12 mouse cellular contexts compared by ENCODE assay signal in genomic region chr4:99653216-99653607, GRCm38 (mm10). TPM values are rescaled to one million over a fixed set of nuclear protein-coding genes. Genes with fewer than 3 reads are reported as not detected.
DNase-seq lines count a peak whose midpoint lies in the region; ATAC-seq and TF ChIP-seq lines count a peak whose summit lies in the region.
"Had no signal": no experiment of that assay in that cellular context is flagged by ENCODE, and none has a peak within 500 bp of the region (broad histone marks: within the 10 kb centered on the region; RNA-seq: fewer than 3 reads in every experiment).

No protein-coding gene starts in this region.

- TF ChIP-seq POLR2A in thymus, adult 2 months (IDR thresholded peaks at IDR 0.05; ENCODE audit: control insufficient read depth, extremely low read depth, insufficient read depth, low read length, poor library complexity), result no peak

- H3K4me2 ChIP-seq in neural tube, embryonic 15.5 days, result peak overlapping the region; percentile 1

- under 1% methylated on average over 25 of the region's 25 CpGs for WGBS in neural tube, embryonic 15.5 days
- WGBS in thymus, adult 2 months, result 10% methylated on average over 25 of the region's 25 CpGs

- no peaks in the 10 kb centered on the region for H3K9me3 ChIP-seq in neural tube, embryonic 15.5 days (replicated peaks)
- H3K9me3 ChIP-seq: embryonic facial prominence, embryonic 15.5 days had no signal

- H3K27me3 ChIP-seq in neural tube, embryonic 15.5 days (replicated peaks), result peaks cover 79% of the 10 kb centered on the region
- H3K27me3 ChIP-seq in thymus, adult 2 months (ENCODE audit: control insufficient read depth, insufficient read depth, low read length), result peaks cover 50% of the 10 kb centered on the region

- no peak overlapping the region for H3K27ac ChIP-seq in neural tube, embryonic 15.5 days (replicated peaks)
- H3K27ac ChIP-seq in thymus, adult 2 months (ENCODE audit: control insufficient read depth, insufficient read depth, low read length), result no peak overlapping the region
- H3K27ac ChIP-seq: embryonic facial prominence, embryonic 15.5 days; macrophage had no signal

- no peak overlapping the region for H3K9ac ChIP-seq in neural tube, embryonic 15.5 days (replicated peaks)
- H3K9ac ChIP-seq: embryonic facial prominence, embryonic 15.5 days had no signal

- no peak for ATAC-seq in neural tube, embryonic 15.5 days (ENCODE audit: low FRiP score)

- DNase-seq in cerebellum, postnatal 14 days, result peak; percentile 12 to 37
- no peak for DNase-seq in cerebellum, adult 9-11 months
- DNase-seq in kidney, postnatal 10 days, result peak; percentile 11
- no peak for DNase-seq in kidney, adult 9 months
- DNase-seq in right cerebral cortex, postnatal 4 days, result peak; percentile 25
- DNase-seq in right cerebral cortex, adult 18-20 months, result no peak
- DNase-seq in thymus, adult 2 months, result no peak
- DNase-seq: spleen, adult 18-20 months; thymus, postnatal 36 days had no signal

- no peak for TF ChIP-seq CTCF in thymus, adult 2 months (IDR thresholded peaks at IDR 0.05; ENCODE audit: borderline replicate concordance, control insufficient read depth, extremely low read depth, insufficient read depth, low read length, poor library complexity)

- peak overlapping the region; percentile 19 for H3K4me3 ChIP-seq in neural tube, embryonic 15.5 days (replicated peaks)
- no peak overlapping the region for H3K4me3 ChIP-seq in thymus, adult 2 months (ENCODE audit: control insufficient read depth, insufficient read depth, low read length)

- H3K4me1 ChIP-seq in neural tube, embryonic 15.5 days, result peaks cover 23% of the 10 kb centered on the region
- peaks cover 5% of the 10 kb centered on the region for H3K4me1 ChIP-seq in thymus, adult 2 months (replicated peaks; ENCODE audit: control insufficient read depth, insufficient read depth, low read length)

- H3K36me3 ChIP-seq in neural tube, embryonic 15.5 days, result no peaks in the 10 kb centered on the region
- no peaks in the 10 kb centered on the region for H3K36me3 ChIP-seq in thymus, adult 2 months (ENCODE audit: control insufficient read depth, insufficient read depth, low read length)
- H3K36me3 ChIP-seq: embryonic facial prominence, embryonic 15.5 days had no signal

RNA-seq across cellular contexts. Expression of gene Foxd3, which starts 2.9 kb away (rescaled TPM):
- 2.2 and 3.0 TPM in 2 replicates for polyA plus RNA-seq in neural tube, embryonic 15.5 days (2015; fragmentation: Nextera tagmentation; extraction: Ambion mirVana)
- 1.5 and 1.8 TPM in 2 replicates for polyA plus RNA-seq in thymus, adult 2 months (2012; rRNA removed)
- polyA plus RNA-seq: macrophage had no signal

Comparison
In these comparisons a context has a peak if more than half of its experiments do, and no peak if none do; other contexts are left out.
1. DNase-seq: peak in cerebellum, postnatal 14 days (2 of 2), kidney, postnatal 10 days (single experiment) and right cerebral cortex, postnatal 4 days (single experiment); none in cerebellum, adult 9-11 months (single experiment), kidney, adult 9 months (single experiment), right cerebral cortex, adult 18-20 months (single experiment) and thymus, adult 2 months (single experiment).